Mouse (Mus musculus): ENCODE results near the gene Higd1c. TPM values are rescaled to one million over a fixed set of nuclear protein-coding genes. Genes with fewer than 3 reads are reported as not detected.
"Not testable (repeated sequence)": the region's sequence is repeated elsewhere in the genome, so short reads cannot be mapped to it uniquely, and the experiment has no call there.

Gene Higd1c
- total RNA-seq, 4 experiments from 2014 or later, result not detected

DNA sequence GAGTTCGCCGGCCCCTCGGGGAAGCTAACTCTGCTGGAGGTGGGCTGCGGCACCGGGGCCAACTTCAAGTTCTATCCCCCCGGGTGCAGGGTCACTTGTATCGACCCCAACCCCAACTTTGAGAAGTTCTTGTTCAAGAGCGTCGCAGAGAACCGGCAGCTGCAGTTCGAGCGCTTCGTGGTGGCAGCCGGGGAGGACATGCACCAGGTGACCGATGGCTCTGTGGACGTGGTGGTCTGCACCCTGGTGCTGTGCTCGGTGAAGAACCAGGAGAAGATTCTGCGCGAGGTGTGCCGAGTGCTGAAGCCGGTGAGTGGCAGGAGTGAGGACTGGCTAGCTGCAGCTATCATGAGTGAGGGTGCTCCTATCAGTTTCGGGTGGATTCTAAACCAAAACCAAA, 10.9 kb upstream of the Higd1c start:
- DNase-seq (ENCODE audit: low spot score in 2 of 2), result not testable (repeated sequence)

GRCm38 (mm10) chr15:100355876-100356275, 8.5 kb upstream of the Higd1c start:
- no peak for DNase-seq (ENCODE audit: low spot score in 2 of 2)

- not testable (repeated sequence) for DNase-seq (ENCODE audit: low spot score in 2 of 2)
These were observed 1.6 kb downstream of the Higd1c start for GRCm38 (mm10) chr15:100365967-100366366.

- no peak for DNase-seq (ENCODE audit: low spot score in 2 of 2)
These were observed 2.8 kb downstream of the Higd1c start for GRCm38 (mm10) chr15:100367119-100367518.

DNA sequence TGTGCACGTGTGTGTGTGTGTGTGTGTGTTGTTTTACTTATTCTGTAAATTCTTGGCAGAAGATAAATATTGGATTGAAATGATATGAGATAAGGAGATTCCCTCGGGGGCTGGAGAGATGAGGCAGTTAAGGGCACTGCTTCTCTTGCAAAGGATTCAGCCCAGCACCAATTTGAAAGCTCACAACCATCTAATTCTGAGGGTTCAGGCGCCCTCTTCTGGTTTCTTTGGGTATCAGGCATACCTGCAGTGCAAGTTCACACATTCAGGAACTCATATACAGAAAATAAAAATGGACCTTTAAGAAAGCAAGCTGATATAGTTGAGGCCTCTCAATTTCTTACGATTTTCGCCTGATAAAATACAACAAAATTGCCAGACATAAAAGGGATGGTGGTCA, 10.7 kb downstream of the Higd1c start:
- DNase-seq (ENCODE audit: low spot score in 2 of 2), result peak; percentile 25 to 33

- not testable (repeated sequence) for DNase-seq (ENCODE audit: low spot score in 2 of 2)
These were observed 13.6 kb downstream of the Higd1c start for GRCm38 (mm10) chr15:100377847-100378505.

- no peak for DNase-seq (ENCODE audit: low spot score in 2 of 2)
These were observed 15.3 kb downstream of the Higd1c start for GRCm38 (mm10) chr15:100379658-100380057.

GRCm38 (mm10) chr15:100380104-100380503, 15.8 kb downstream of the Higd1c start:
- no peak for DNase-seq (ENCODE audit: low spot score in 2 of 2)

DNA sequence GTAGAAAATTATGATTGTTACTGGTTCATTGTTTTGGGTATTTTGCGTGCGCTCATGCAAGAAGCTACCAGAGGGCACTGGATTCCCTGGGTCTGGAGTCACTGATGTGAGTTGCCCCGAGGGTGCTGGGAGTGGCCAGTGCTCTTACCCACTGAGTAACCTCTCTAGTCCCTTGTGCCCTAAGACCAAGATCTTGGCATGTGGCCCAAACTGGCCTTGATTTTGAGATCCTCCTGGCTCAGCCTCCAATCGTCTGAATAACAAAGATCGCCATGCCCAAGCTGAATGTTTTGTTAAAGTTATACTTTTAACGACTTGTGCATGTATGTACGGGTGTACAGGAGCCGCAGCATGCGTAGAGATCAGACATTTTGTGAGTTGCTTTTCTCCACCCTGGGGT, 21.4 kb downstream of the Higd1c start:
- DNase-seq (ENCODE audit: low spot score in 2 of 2), result no peak

GRCm38 (mm10) chr15:100387544-100388223, 23.3 kb downstream of the Higd1c start:
- no peak for DNase-seq (ENCODE audit: low spot score in 2 of 2)

GRCm38 (mm10) chr15:100388224-100388835, 24.0 kb downstream of the Higd1c start:
- DNase-seq (ENCODE audit: low spot score in 2 of 2), result no peak

DNA sequence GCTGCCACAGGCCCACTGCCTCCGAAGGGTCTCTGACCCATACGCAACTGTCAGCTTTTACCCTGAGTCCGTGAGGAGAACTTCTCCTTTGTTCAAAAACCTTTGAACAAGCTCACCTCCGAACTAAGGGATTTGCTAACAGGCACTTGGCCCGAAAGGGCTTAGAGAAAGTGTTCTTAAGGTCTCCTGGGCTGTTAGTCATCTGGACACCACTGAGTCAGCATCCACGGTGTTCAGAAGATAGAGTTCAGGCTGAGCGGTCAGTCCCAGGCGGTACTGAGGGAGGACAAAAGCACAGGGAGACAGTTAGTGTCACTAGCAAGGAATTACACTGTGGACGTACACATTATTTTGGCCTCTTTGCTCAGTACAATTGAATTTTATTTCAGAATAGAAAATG, 24.5 kb downstream of the Higd1c start:
- DNase-seq (ENCODE audit: low spot score in 2 of 2), result no peak

- DNase-seq (ENCODE audit: low spot score in 2 of 2), result no peak
These were observed 26.7 kb downstream of the Higd1c start for GRCm38 (mm10) chr15:100391066-100391465.

DNA sequence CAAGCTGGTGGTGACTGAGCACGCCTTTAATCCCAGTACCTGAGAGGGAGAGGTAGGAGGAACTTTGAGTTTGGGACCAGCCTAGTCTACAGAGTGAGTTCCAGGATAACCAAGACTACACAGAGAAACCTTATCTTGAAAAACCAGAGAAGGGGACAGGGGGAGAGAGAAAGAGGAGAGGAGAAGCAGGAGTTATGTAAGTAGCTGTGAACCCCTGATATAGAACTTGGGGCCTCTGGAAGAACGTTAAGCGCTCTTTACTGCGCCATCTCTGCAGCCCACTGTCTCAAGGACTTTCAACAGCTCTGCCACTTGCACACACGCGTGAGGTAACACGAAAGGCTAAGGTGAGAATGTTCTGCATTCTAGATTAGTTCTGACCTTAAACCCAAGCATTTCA, 27.3 kb downstream of the Higd1c start:
- no peak for DNase-seq (ENCODE audit: low spot score in 2 of 2)

- no peak for DNase-seq (ENCODE audit: low spot score in 2 of 2)
These were observed 28.7 kb downstream of the Higd1c start for GRCm38 (mm10) chr15:100393016-100393415.

- no peak for DNase-seq (ENCODE audit: low spot score in 2 of 2)
These were observed 31.2 kb downstream of the Higd1c start for GRCm38 (mm10) chr15:100395561-100395960.

- no peak for DNase-seq (ENCODE audit: low spot score in 2 of 2)
These were observed 36.4 kb downstream of the Higd1c start for GRCm38 (mm10) chr15:100400592-100401250.

DNA sequence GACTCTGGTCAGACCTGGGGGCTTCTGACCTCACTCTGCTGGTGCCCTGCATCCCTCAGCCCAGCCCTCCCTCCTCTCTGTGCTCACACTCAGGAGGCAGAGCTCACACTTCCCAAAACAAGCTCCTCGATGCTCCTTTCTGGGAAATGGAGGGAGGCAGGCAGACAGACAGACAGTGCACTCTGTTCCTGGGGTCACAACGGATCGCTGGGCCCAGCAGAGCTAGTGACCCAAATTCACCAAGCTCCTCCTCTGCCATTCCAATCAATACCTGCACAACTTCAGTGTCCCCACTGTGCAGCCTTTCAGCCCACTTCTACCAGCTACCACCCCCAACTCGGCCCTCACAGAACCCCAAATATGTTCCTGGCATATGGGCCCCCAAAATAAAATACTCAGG, 37.5 kb downstream of the Higd1c start:
- DNase-seq (ENCODE audit: low spot score in 2 of 2), result no peak

DNA sequence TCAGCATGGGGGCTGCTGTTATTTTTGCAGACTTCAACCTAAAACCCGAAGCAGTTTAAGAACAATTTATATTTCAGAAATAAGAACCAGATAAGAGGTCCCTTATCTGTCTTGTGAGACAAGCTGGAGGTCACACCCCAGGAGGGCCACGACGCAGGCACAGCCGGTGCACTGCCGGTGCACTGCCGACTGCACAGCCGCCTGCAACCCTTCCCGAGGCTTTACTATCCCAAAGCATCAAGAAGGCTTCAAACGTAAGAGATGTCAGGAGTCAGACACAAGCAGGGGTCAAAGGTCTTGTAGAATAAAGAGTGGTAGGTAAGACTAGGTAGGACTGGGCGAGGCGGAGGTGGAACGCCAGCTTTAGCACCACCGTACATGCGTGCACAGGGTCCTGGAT, 38.0 kb downstream of the Higd1c start:
- no peak for DNase-seq (ENCODE audit: low spot score in 2 of 2)

- no peak for DNase-seq (ENCODE audit: low spot score in 2 of 2)
These were observed 38.5 kb downstream of the Higd1c start for GRCm38 (mm10) chr15:100402798-100403197.

GRCm38 (mm10) chr15:100403318-100404000, 39.1 kb downstream of the Higd1c start:
- no peak for DNase-seq (ENCODE audit: low spot score in 2 of 2)

GRCm38 (mm10) chr15:100406088-100406487, 41.7 kb downstream of the Higd1c start:
- DNase-seq (ENCODE audit: low spot score in 2 of 2), result no peak
